Mouse (Mus musculus): ENCODE results near the gene Cebpb.
A peak's percentile ranks its signal among the peaks of the same experiment; 100 is the strongest.

Gene Cebpb

GRCm38 (mm10) chr2:167665972-167666713 is 22.6 kb upstream of the Cebpb start:
- DNase-seq (ENCODE audit: low spot score in 2 of 2) = no peak

DNA sequence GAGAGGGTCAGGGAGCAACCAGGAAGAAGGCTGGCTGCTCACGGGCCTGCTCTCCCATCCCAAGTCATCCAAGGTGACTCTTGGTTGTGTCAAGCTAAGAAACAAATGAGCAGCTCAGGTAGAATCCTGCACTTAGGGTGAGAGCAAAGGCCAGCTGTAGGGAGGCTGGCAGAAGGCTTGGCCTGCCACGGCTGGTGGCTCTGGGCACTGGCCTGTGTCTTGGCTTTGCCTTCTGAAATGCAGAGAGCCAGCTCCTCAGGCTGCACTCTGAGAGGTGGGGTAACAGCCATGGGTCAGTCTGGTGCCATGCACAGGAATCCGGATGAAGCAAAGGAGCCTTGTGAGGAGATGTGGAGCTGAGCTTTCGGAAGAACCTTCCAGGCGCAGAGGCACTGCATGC is 20.3 kb upstream of the Cebpb start:
- DNase-seq (ENCODE audit: low spot score in 2 of 2) = no peak

DNA sequence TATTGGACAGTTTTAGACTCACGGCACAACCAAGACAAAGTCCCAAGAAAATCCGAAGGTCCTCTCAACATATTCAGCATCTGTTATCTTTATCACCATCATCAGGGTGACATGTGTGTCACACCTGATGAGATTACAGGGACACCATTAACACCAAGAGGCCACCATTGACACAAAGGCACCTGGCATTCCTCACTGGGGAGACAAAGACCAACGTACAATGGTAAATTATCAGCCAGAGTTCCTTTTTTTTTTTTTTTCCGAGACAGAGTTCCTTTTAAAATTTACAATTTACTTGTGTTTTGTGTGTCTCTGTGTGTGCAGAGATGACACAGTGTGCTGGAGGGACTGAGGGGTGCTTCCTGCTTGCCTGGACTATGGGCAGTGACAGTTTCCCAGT is 19.3 kb upstream of the Cebpb start:
- no peak for DNase-seq (ENCODE audit: low spot score in 2 of 2)

DNA sequence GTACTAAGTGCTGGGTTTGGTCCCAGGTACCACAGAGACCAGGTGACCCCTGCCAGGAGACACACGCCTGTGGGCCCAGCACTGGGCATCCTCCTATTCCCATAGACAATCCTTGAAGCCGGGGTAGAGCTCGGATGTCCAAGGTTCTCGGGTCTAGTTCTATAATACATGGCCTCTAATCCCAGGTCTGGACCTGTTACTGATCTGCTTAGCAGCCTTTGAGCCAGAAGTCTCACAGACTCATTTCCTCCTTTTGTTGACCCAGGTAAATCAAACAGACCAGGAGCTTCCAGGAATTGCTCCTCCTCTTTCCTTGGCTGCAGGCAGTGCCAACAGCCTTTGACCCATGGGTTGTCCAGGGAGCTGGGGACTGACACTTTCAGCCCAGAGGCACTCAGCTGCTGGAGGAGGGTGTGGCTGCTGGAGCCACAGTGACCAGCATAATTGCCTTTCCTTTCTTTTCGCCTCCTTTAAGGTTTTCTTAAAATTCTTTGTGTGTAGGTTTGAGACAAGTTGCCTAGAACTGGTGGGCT is 17.5 kb upstream of the Cebpb start:
- no peak for DNase-seq (ENCODE audit: low spot score in 2 of 2)

DNA sequence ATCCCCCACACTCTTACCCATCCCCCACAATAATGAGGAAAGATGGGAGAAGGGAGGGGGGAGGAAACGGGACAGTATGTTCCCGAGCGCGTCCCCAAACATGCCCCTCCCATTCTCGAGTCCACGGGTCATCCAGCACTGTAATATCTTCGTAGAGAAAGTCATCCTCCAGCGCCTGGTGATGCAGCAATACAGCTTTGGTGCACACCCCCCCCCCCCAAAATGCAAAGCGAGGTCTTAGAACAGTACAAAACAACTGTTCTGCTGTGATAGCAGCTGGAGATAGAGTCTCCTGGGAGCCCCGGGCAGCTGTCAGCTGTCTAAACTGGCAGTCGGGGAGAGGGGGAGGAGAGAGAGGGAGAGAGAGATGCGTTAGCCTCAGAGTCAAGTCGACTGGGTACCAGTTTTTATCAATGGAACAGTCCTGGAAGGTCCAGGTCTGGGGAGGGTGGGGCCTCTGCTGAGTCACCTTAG is 16.5 kb upstream of the Cebpb start:
- no peak for DNase-seq (ENCODE audit: low spot score in 2 of 2)

GRCm38 (mm10) chr2:167675120-167675909 is 13.4 kb upstream of the Cebpb start:
- peak in 1 of 2 experiments; percentile 44 for DNase-seq (ENCODE audit: low spot score in 2 of 2)

- DNase-seq (ENCODE audit: low spot score in 2 of 2) = no peak
Observed at GRCm38 (mm10) chr2:167678600-167678999, 10.1 kb upstream of the Cebpb start.

- peak; percentile 78 to 83 for DNase-seq (ENCODE audit: low spot score in 2 of 2)
Observed at GRCm38 (mm10) chr2:167679902-167680430, 8.7 kb upstream of the Cebpb start.

DNA sequence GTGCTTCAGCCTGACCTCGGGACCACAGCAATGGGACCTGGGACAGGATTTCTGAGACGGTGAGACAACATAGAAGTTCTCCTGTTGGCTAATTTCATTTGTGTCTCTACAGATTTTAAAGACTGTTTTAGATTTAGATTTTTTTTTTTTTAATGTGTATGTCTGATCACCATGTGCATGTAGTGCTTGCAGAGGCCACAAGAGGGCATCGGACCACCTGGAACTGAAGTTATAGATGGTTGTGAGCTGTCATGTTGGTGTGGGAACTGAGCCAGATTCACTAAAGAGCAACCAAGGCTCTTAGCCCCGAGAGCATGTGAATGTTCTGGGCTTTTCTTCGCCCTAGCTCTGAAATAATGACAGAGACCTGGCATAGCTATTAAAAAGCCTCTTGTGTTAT is 8.1 kb upstream of the Cebpb start:
- peak; percentile 58 to 64 for DNase-seq (ENCODE audit: low spot score in 2 of 2)

GRCm38 (mm10) chr2:167683721-167684120 is 5.0 kb upstream of the Cebpb start:
- DNase-seq (ENCODE audit: low spot score in 2 of 2) = no peak

DNA sequence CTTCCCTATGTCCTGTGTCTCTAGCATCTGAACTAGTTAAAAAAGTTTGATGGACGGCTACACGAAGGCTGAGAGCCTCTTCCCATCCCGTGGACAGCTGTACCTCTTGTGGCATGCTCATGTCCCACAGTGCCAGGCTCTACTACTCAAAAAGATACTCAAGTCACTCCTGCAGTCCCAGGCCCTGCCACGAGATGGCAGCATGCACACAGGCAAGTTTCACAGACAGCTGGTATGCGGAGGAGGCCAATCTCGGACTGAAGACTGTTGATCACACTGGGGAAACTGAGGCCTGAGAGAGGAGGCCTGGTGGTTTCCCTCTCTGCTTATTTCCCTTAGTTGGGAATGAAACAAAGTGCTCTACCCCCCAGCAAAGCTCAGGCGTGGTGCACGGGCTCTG is 3.6 kb upstream of the Cebpb start:
- DNase-seq (ENCODE audit: low spot score in 2 of 2) = peak; percentile 93 to 95

DNA sequence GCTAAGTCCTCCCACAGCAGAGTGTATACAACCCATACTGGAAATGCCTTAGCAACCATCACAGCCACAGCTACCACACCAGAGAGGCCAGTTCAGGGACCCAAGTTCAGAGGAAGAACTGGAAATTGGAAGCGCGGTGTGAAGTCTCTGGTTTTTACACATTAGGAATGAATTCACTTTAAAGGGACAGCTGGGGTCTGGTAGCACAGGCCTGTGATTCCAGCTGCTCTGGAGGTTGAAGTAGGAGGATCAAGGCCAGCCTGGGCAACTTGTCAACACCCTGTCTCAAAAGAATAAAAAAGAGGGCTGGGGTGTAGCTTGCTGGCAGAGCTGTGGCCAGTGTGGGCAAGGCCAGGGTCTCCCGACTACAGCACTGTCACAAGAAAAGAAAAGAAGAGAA is 2.9 kb upstream of the Cebpb start:
- DNase-seq (ENCODE audit: low spot score in 2 of 2) = no peak

DNA sequence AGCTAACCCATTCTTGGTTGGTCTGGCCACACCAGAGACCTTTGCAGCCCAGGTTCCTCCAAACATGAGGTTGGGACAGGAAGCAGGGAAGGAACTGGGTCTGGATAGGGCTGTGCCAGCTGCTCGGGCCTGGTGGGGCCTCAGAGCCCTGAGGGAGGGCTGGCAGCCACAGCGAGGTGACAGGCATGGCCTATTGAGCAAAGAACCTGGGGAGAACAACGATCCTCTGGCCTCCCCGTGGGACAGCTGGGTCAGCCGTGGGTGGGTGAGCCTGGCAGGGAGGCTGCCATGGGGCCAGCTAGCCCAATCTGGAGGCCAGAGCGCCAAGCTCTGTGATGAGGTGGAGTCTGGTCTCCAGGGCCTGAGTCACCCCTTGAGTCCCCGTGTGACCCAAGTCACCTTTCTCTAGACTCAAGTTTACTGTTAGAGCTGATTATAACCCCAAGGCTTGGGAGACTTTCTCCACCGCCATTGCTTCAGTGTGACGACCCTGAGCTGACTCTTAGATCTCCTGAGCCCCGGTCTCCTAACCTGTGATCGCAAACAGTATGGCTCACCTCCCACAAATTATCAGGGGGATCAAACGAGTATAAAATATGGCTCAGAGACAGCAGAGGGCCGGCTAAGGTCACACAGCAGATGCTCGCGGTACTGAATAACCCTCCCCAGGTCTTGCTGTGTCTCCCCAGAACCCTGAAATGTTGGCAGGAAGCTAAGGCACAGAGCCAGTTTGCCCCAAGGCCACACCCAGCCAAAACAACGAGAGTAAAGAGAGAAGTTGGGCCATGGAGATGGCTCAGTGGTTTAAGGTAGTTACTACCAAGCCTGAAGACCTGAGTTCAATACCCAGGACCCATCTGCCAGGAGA is 2.1 kb upstream of the Cebpb start:
- no peak for DNase-seq (ENCODE audit: low spot score in 2 of 2)

DNA sequence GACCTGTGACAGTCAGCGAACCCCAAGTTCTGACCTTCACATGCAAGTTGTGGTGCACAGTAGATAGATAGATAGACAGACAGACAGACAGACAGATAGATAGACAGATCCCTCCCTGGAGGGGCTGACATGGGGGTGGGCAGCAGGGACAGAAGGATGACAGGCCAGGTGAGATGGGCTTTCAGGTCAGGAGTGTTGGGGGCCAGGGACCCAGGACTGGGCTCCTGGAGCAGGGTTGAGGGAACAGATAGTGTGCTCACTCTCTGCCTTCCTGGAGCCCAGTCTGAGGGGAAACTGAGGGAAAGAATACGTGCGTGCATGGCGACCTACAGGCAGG is 1.5 kb upstream of the Cebpb start:
- DNase-seq (ENCODE audit: low spot score in 2 of 2) = no peak

- DNase-seq (ENCODE audit: low spot score in 2 of 2) = peak; percentile 44 to 53
Observed at GRCm38 (mm10) chr2:167687651-167688101, 1.0 kb upstream of the Cebpb start.

DNA sequence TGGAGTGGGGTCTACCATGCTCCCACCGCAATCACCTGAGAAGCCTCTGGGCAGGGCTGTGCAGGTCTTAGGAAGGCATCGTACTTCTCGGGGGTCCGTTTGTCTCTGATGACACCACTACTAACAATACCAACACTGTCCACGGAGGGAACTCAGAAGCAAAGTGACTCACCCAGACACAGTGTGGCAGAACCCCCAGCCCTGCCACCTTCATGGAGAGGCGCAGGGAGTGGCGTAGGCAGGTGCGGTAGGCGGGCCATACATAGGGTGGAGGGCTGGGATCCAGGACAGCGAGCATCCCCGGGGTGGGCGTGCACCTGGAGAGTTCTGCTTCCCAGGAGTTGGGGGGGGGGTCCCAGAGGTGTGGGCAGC is 603 bp upstream of the Cebpb start:
- DNase-seq (ENCODE audit: low spot score in 2 of 2) = peak; percentile 38 to 46

- peak; percentile 58 to 68 for DNase-seq (ENCODE audit: low spot score in 2 of 2)
Observed at GRCm38 (mm10) chr2:167689501-167690218, 945 bp downstream of the Cebpb start, which contains the start of gene Tmem189. Tmem189 (minus strand) TSS chr2:167689822.

GRCm38 (mm10) chr2:167690219-167690961 is 1.7 kb downstream of the Cebpb start:
- peak; percentile 59 to 61 for DNase-seq (ENCODE audit: low spot score in 2 of 2)

DNA sequence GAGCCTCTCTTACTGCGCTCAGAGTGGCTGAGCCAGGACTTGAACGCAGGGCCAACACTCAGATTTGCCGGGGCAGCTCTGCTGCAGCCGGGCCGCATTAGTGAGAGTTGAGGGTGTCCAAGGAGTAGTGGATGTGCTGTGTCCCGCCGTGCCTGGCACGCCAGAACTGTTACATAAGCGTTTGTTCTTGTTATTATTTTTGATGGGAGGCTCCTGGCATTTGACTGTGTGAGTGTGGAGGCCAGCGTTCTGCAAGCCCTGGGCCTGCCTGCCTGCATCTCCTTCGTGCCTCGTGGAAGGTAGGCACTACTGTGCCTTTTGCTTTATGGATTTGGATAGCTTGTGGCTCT is 2.2 kb downstream of the Cebpb start:
- DNase-seq (ENCODE audit: low spot score in 2 of 2) = no peak

DNA sequence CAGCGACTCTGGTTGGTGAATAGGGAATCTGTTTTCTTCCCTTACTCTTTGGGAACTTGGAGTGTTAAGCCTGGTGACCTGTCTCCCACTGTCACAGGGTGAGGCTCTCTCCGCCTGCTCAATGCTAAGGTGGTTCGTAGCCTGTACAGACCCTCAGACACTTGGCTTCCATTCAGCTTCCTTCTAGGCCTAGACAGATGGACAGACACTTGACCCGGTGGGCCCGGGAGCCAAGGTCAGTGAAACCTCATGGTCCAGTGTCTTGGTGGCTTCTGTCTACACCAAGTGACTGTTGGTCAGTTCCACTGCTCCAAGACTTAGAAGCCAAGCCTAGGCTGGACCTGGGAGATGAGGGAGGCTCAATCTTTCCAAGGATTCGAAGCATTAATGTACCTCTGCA is 2.7 kb downstream of the Cebpb start:
- no peak for DNase-seq (ENCODE audit: low spot score in 2 of 2)

All from right cerebral cortex, postnatal 10 days (tissue).